Mouse (Mus musculus) heart, postnatal 0 days (tissue): Measurements from ENCODE around the gene Rnf151.

Experiments used
- CTCF ChIP-seq: IDR thresholded peaks from 2 replicates; pipeline ENCODE4 v1.5.1; 2016; ENCODE audit warnings: antibody characterized with exemption, control low read depth, low read depth
- EP300 ChIP-seq: IDR thresholded peaks from 2 replicates; pipeline ENCODE4 v1.6.1; 2016; ENCODE audit warnings: antibody characterized with exemption, low read depth

DNA sequence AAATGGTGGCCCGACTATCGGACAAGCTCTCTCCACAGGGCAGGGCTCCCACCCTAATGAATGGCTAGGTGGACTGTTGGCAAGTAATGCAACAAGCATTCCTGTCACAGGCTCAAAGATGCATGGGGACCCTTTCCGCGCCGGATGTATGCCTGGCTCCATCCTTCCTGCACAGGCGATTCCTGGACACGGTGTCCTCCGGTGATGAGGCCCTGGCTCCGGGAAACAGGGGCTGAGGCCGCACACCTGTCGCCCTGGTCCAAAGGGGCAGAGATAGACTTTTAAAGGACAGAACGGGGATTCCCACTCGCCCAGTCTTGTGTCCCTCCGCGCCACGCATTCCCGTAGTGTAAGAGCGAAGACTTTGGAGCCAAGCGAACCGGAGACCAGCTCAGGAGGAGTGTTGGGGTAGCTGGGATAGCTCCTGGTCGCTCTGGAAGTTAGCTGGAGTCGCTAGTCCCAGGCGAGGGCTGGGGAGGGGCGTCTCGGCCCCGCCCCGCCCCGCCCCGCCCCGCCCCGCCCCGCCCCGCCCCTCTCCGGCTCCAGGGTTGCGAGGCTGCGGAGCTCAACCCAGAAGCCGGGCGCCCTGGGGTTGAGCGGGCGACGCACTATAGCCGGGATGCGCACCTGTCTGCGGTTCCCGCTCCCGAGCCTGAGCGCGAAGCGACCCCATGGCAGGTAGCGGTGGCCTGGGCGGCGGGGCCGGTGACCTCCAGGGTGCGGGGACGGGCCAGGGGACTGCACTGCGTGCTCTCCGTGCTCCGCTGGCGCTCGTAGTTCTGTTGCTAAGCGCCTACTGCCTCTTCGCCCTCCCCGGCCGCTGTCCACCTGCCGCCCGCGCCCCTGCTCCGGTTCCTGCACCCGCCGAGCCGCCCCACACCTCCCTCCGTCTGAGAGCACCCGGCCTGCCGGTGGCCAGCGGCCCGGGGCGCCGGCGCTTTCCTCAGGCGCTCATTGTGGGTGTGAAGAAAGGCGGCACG is 34.8 kb upstream of the Rnf151 start, which contains the start of gene Hs3st6:
- no peak for TF ChIP-seq CTCF
- TF ChIP-seq EP300, result no peak
